Mouse (Mus musculus): Measurements from ENCODE around the gene Tns3.
A peak's percentile ranks its signal among the peaks of the same experiment; 100 is the strongest.

Gene Tns3

DNA sequence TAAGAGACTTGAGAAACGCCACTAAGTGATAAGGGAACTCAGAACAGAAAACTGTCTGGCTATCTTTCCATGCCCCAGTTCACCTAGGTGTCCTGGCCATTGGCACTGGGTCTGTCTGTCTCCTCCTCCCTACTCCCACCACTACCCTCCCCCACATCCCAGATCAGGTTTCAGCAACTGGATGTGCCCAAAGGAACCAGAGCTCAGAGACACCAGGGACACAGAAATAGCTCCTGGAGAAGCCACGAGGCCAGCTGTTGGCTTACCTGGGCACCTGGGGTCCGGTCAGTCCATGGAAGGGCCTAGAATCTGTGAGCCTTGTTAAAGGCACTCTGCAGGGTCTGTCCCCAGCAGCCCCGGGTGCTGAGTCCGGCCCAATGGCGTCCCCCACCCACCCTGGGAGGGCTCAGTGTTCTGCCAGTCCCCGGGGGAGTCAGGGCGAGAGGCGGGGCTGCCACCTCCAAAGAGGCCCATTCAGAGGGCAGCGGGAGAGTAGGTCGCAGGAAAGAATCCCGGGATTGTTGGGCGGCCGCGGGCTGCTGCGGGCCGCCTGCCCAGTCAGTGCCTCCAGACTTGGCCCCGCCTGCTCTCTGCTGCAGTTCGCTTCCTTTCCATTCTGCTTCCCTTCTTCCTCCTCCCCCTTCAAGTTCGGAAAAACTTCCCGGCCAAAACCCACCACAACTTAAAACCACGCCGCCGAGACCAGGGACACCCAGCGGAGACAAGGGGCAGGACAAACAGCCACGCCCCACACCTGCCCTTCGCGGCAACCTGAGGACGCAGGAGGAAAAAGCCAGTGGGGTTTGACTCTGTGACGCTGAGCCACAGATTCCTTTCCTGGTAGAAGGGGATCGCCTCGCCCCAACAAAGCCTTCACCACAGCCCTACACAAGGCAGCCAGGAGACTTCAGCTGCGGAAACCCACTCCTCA is 195.9 kb downstream of the Tns3 start:
- peak; percentile 41 for DNase-seq

DNA sequence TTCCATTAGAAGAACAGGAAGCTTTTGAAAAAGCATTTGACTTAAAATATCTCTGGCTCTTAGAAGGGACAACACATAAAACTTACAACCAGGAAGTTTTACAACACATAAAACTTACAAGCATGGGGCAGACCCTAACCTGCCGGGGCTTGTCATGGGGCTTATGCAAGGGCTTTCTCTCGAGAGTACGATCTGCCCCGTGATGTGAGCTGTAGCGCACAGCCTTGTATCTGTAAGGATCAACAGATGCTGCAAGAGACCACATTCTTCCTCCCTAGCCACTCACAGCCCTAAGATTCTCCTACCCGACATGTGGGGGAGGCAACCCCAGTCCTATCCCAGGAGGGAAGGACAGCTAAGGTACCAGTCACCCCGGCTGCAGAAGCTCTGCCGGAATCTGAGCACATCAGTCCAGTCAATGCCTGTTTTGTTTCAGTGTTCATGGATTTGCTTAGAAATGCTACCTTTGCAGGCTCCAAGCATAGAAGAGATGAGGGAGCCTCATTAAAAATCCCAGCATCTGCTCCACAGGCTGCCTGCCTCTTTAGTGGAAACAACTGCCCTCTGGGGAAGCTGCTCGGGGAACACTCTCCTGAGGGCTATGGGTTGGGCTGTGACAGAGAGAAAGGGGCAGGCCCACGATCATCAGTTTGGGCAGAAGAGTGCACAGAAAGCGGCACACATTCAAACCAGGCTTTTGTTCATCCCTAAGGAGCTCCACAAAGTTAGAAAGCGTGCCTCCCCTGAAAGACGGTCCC is 196.8 kb downstream of the Tns3 start:
- DNase-seq: no peak

GRCm38 (mm10) chr11:8463866-8464265 is 200.5 kb downstream of the Tns3 start:
- no peak for DNase-seq

DNA sequence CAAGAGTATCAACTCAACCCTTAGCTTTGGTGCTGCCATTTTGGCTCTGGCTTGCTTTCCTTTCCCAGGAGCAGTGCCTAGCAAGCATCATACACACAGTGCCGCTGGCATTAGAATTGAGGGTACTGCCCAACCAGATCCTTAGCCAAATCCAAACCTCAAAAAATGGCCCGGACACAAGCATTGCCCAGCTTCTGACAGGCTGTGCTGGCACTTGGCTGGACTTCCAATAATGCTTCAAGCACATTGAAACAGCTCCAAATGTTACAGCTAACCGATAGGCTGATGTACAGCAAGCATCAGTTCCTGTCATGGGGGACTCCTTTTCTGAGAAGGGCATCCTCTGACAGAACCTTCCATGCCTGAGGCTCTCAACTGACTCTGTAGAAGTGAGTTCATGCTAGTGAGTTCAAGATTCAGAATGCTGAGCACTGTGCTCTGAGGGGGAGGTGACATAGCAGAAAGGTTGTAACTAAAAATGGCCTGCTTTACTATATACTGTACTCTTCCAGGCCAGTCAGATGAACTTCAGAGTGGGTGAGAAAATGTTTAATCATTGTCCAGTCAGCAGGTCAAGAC is 201.4 kb downstream of the Tns3 start:
- DNase-seq: no peak

GRCm38 (mm10) chr11:8460835-8461234 is 203.5 kb downstream of the Tns3 start:
- no peak for DNase-seq

GRCm38 (mm10) chr11:8457951-8458350 is 206.4 kb downstream of the Tns3 start:
- DNase-seq: no peak

DNA sequence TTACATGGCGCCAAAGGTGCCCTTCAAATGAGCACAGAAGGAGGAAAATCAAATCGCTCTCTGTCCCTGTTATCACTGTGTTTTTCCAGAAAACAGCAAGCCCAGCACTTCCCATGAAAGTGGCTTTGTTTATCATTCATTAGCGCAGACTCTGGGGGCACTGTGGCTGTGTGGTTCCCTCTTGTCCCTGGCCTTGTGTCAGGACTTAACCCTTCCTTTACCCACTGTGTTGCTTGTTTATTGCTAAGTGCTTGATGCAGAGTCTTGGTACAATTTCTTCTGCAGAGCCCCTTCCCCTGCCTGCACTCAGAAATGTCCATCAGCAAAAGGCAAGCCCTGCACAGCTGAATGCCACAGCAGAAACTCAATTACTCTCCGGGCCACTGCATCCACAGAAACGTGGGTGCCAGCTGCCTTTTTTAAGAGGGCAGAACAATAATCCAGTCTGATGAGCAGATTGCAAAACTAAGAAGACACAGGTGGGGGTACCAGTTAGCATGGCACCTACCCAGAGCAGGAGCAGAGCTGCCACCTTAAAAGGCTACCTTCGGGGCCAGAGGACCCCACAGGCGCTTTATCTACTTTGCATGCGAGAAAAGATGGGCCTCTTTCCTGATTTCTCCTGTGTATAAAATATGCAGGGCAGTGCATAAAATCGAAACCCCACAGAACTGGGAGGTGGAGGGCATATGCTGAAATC is 207.6 kb downstream of the Tns3 start:
- no peak for DNase-seq

DNA sequence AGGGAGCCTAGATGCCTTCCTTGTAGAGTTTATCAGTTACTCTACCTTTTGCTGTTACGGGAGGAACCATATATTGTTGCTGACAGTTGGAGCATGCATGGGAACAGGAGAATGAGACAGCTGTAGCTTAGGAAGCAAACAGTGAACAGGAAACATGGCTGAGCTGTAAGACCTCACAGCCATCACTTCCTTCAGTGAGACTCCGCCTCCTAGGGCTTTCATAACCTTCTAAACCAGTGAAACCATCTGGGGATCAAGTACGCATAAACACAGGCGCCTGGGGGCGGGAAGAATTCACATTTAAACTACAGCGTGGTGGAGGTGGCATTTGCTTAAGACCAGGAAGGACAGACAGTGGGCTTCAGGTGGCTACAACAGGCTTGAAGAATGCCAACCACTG is 208.7 kb downstream of the Tns3 start:
- no peak for DNase-seq

- DNase-seq: no peak
These were observed 211.1 kb downstream of the Tns3 start for GRCm38 (mm10) chr11:8453252-8453651.

GRCm38 (mm10) chr11:8451597-8452201 is 212.6 kb downstream of the Tns3 start:
- DNase-seq: no peak

- no peak for DNase-seq
These were observed 213.8 kb downstream of the Tns3 start for GRCm38 (mm10) chr11:8450540-8450939.

DNA sequence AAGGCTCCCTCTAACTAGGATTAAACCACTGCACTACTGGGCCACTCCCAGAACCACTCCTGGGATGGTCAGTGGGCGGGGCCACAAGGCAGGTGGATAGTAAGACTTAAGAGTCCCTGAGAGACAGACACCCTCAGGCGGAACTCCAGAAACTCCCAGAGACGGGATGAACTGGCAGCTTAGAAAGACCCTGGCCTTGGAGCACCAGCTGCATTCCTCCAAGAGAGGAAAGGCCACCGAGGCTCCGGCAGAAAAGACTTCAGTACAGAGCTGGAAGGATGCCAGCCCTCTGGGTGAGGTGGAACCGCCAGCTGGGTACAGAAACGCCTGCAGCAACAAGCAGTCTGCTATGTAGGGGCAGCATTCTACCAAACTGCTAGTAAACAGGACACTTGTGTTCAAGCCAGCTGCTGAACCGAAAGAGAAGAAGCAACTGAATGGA is 218.4 kb downstream of the Tns3 start:
- no peak for DNase-seq

- no peak for DNase-seq
These were observed 219.4 kb downstream of the Tns3 start for GRCm38 (mm10) chr11:8444759-8445422.

GRCm38 (mm10) chr11:8443539-8444292 is 220.6 kb downstream of the Tns3 start:
- DNase-seq: no peak

- DNase-seq: no peak
These were observed 223.6 kb downstream of the Tns3 start for GRCm38 (mm10) chr11:8440706-8441105.

GRCm38 (mm10) chr11:8440221-8440620 is 224.1 kb downstream of the Tns3 start:
- no peak for DNase-seq

DNA sequence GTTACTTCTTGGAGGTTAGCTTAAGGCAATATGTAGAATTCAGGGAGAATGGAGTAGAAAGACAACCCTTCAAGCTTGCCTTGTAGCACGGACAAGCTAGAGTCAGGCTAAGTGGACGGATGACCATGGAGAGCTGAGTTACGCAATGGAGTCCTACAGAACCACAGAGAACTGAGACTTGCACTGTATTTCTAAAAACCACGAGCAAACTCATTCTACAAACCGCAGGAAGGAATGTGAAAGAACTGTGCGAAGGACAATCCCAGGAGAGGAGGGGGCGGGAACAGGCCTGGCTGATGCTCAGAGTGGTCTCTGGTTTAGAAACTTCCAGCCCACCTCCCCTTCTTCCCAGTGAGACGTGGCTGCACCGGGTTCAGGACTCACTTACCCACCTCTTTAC is 225.3 kb downstream of the Tns3 start:
- no peak for DNase-seq

DNA sequence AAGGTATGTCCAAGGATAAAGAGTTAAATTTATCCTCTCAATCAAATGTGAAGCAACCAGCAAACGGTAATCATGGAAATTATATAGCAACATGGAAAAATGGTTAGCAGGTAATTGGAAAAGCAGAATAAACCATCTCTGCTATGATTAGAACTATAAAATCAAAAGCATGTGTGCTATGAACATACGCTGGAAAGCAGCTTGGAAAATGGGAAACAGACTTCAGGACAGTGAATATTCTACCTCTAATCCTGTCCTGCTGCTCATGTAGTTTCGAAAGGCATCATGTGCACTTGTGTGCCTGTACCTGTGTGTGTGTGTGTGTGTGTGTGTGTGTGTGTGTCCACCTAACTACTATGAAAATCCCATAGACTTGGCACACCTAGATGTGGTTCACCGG is 226.1 kb downstream of the Tns3 start:
- DNase-seq: no peak

GRCm38 (mm10) chr11:8435101-8435500 is 229.2 kb downstream of the Tns3 start:
- no peak for DNase-seq

DNA sequence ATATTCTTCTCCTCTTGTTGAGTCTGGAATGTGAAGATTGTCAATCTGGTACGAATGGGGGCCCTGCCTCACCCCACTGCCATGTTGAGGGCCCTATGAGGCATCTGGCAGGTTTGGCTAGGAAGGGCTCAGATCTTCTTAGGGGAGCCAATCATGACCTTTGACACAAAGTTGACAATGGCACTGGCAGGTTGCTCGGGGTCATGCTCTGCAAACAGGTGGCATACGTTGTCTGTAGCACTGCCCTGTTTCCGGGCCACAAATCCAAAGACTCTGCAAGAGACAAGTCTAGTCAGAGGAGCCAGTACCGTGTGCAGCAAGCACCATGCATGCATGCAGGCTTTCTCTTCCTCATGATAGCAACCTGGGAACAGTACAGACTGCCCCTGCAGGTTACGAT is 230.0 kb downstream of the Tns3 start:
- DNase-seq: no peak

- no peak for DNase-seq
These were observed 230.9 kb downstream of the Tns3 start for GRCm38 (mm10) chr11:8433443-8433842.
